Mouse (Mus musculus) stomach, postnatal 0 days (tissue): ENCODE results near the gene Pakap. TPM values are rescaled to one million over a fixed set of nuclear protein-coding genes. Genes with fewer than 3 reads are reported as not detected.
A peak's percentile ranks its signal among the peaks of the same experiment; 100 is the strongest.

Experiments used
- ATAC-seq: fragments of 200-750 bp; cut with Nextera tagmentation; 2 replicates; pipeline ENCODE4 v1.8.0; 2017; ENCODE audit not compliant: low FRiP score, low TSS enrichment
- DNase-seq: peaks from one replicate; pipeline ENCODE4 v3.0.0-alpha.2; 2016; ENCODE audit warnings: low spot score
- H3K27ac ChIP-seq: fragments of 300-500 bp; sonication (generic); replicated peaks from 2 replicates; pipeline ENCODE4 v1.5.1; 2014; ENCODE audit warnings: mild to moderate bottlenecking, control low read depth
- H3K27me3 ChIP-seq: fragments of 300-500 bp; sonication (generic); 2 replicates; pipeline ENCODE4 v1.6.1; 2014; ENCODE audit warnings: low read length; ENCODE audit not compliant: control insufficient read depth, insufficient read depth
- H3K36me3 ChIP-seq: fragments of 300-500 bp; sonication (generic); 2 replicates; pipeline ENCODE4 v1.6.1; 2014; ENCODE audit warnings: low read length, mixed read lengths; ENCODE audit not compliant: control insufficient read depth, insufficient read depth
- H3K4me1 ChIP-seq: fragments of 300-500 bp; sonication (generic); replicated peaks from 2 replicates; pipeline ENCODE4 v1.6.1; 2014; ENCODE audit warnings: antibody characterized with exemption; ENCODE audit not compliant: control insufficient read depth, insufficient read depth
- H3K4me2 ChIP-seq: fragments of 300-500 bp; sonication (generic); replicated peaks from 2 replicates; pipeline ENCODE4 v1.6.1; 2014; ENCODE audit warnings: low read depth, mild to moderate bottlenecking, control low read depth, moderate library complexity
- H3K4me3 ChIP-seq: fragments of 300-500 bp; sonication (generic); 2 replicates; pipeline ENCODE4 v1.5.1; 2014; ENCODE audit warnings: low read depth, low read length, control low read depth
- H3K9ac ChIP-seq: fragments of 300-500 bp; sonication (generic); 2 replicates; pipeline ENCODE4 v1.6.1; 2014; ENCODE audit warnings: mild to moderate bottlenecking, low read length, control low read depth, mixed read lengths
- H3K9me3 ChIP-seq: fragments of 300-500 bp; sonication (generic); 2 replicates; pipeline ENCODE4 v1.6.1; 2016; ENCODE audit warnings: low read length; ENCODE audit not compliant: control insufficient read depth
- CTCF ChIP-seq: IDR thresholded peaks from 2 replicates; pipeline ENCODE4 v1.5.1; 2016; ENCODE audit warnings: antibody characterized with exemption, low read depth, mild to moderate bottlenecking, moderate library complexity
- EP300 ChIP-seq: optimal IDR thresholded peaks from 2 replicates; pipeline ENCODE3; 2016; ENCODE audit warnings: antibody characterized with exemption
- WGBS: fragments of 180-500 bp; shearing (Covaris S2); extraction: QIAGEN DNeasy Blood & Tissue Kit; methylation state at CpG from one replicate; pipeline ENCODE4 v1.1.7; 2014; 5-methylcytosine and 5-hydroxymethylcytosine counted together
- polyA plus RNA-seq: library from polyadenylated mRNA; unstranded; fragments of >200 nt; fragmentation: Nextera tagmentation; extraction: Ambion mirVana; gene quantifications from 2 replicates; pipeline ENCODE4 v1.2.1, GENCODE M21; 2015

Gene Pakap
- polyA plus RNA-seq, 1 experiment from 2014 or later: 12.2 TPM

DNA sequence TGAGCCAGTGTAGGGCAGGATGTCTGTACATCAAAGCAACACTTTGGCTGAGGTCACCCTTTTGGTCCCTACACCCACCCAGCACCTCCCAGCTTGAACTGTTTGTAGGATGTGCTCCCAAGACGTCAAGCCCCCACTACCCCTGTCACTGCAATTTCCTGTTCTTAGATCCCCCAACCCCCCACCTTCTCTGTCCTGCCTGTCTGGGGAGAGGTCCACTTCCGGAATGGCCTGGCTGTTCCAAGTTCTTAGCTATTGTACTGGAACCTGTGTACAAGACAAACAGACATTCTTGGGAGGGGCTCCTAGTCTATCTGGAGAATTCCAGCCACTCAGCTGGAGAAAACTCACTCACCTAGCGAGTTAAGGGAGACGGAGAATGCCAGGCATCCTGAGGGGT is 266.2 kb downstream of the Pakap start:
- Histone ChIP-seq H3K4me1 (no peaks in the 10 kb centered on the region; the same call in 1 of the 2 replicates), H3K27me3 (no peaks in the 10 kb centered on the region), H3K4me2 (no peak overlapping the region), H3K36me3 (no peaks in the 10 kb centered on the region), H3K4me3 (no peak overlapping the region), H3K9me3 (no peaks in the 10 kb centered on the region), H3K27ac (0 out of 2 replicates have a peak overlapping the region, but pooled peaks have one; percentile 18), H3K9ac (no peak overlapping the region)
- DNase-seq (no peak), ATAC-seq (0 out of 2 replicates have a peak, but pooled peaks have one; percentile 26)
- WGBS: 47% methylated on average over 4 of the region's 4 CpGs
- TF ChIP-seq CTCF: no peak
- no peak for TF ChIP-seq EP300

GRCm38 (mm10) chr4:57837089-57837488 is 269.1 kb downstream of the Pakap start:
- Histone ChIP-seq H3K4me3 (no peak overlapping the region), H3K27ac (peak overlapping the region; percentile 35; the same call in 1 of the 2 replicates), H3K36me3 (no peaks in the 10 kb centered on the region), H3K4me1 (no peaks in the 10 kb centered on the region; the same call in none of the 2 replicates), H3K9me3 (no peaks in the 10 kb centered on the region), H3K9ac (no peak overlapping the region), H3K27me3 (no peaks in the 10 kb centered on the region), H3K4me2 (no peak overlapping the region)
- ATAC-seq (no peak), DNase-seq (no peak)
- WGBS: 70% methylated on average over 9 of the region's 9 CpGs
- TF ChIP-seq CTCF: no peak
- TF ChIP-seq EP300: no peak

DNA sequence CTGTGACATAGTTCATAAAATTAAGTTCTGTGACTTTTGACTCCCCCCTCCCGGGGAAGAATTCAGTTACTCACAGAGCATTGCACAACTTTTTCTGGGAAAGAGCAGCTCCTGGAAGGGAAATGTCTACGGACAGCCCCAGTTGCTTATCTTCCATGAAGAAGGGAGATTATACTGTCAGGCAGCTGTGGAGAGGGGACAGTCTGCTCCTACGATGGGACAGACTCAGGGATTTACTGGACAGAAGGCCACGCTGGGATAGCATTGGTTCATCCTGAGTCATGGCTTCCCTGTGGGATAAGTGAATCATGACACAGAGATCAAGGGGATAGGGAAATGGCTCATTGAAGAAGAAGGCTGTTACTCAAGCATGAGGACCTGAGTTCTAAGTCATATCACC is 271.4 kb downstream of the Pakap start:
- TF ChIP-seq EP300 (peak; percentile 26), CTCF (no peak)
- WGBS: 42% methylated on average over 4 of the region's 4 CpGs
- Histone ChIP-seq H3K27ac (peak overlapping the region; percentile 35; the same call in 1 of the 2 replicates), H3K36me3 (no peaks in the 10 kb centered on the region), H3K9me3 (no peaks in the 10 kb centered on the region), H3K27me3 (no peaks in the 10 kb centered on the region), H3K4me2 (no peak overlapping the region), H3K9ac (no peak overlapping the region), H3K4me3 (no peak overlapping the region), H3K4me1 (no peaks in the 10 kb centered on the region; the same call in 1 of the 2 replicates)
- ATAC-seq: peak; percentile 79; the same call in 1 of the 2 replicates
- no peak for DNase-seq

DNA sequence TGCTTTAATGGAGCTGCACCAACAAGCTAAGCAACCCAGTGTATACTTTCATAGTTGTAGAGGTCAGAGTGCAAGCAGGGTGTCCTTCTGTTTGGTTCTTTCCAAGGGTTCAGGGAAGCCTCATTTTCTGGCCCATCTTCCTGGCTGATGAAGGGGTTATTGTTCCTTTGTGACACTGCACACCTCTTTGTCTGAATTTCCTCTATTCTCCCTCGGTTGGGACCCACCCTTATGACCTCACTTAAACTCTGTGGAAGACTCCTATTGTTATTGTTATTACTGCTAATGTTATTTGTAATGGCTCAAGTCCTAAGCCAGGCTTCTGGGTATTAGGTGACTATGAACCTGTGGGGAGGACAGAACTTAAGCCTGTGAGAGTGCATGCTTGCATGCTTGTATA is 273.9 kb downstream of the Pakap start:
- H3K36me3 ChIP-seq: no peaks in the 10 kb centered on the region
- no peak overlapping the region for H3K4me2 ChIP-seq
- no peaks in the 10 kb centered on the region for H3K9me3 ChIP-seq
- no peaks in the 10 kb centered on the region; the same call in 1 of the 2 replicates for H3K4me1 ChIP-seq
- no peak for DNase-seq
- no peak for TF ChIP-seq EP300
- TF ChIP-seq CTCF: no peak
- no peak overlapping the region for H3K4me3 ChIP-seq
- H3K27me3 ChIP-seq: no peaks in the 10 kb centered on the region
- H3K9ac ChIP-seq: no peak overlapping the region
- H3K27ac ChIP-seq: no peak overlapping the region
- 37% methylated on average over 1 of the region's 1 CpGs for WGBS
- ATAC-seq: no peak

DNA sequence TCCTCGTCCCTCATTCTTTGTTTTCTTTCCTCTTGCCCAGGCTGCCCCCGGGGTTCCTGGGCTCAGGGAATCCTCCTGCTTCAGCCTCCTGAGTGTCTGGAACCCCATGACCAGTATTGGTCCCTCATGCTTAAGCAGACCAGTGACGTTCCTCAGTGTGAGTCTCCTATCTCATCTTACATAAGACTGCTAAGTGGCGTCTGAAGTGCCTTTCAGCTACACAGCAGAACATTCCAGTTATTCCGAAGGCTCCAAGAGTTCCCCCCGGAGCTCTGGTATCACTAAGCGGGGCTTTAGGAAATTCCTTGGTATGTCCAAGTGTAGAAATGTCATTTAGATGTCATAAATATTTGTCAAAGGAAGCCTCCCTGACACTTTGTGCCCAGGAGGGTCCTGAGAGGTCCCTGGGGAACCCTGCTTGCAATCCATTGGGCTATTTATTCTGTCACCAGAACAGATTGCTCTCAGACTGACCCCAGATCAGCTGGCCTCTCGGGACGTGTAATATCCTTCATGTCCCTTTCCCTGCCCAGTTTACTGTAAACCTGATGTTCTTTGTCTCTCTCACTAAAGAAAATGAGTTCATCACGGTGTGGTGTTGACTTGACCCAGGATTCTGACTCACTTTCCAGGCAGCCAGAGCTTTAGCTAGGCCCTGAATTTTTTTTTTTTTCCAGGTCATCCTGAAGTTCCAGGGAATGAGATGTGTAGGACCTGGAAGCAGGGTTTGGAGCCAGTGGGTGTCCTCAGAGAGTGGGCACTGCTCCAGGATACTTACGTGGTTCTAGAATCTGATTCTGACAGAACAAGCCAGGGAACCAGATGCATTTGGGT is 274.7 kb downstream of the Pakap start:
- no peak overlapping the region for H3K27ac ChIP-seq
- no peak overlapping the region for H3K4me2 ChIP-seq
- peaks cover 6% of the 10 kb centered on the region for H3K4me1 ChIP-seq
- no peak for ATAC-seq
- H3K27me3 ChIP-seq: no peaks in the 10 kb centered on the region
- TF ChIP-seq EP300: no peak
- no peak for TF ChIP-seq CTCF
- H3K36me3 ChIP-seq: no peaks in the 10 kb centered on the region
- no peak overlapping the region for H3K9ac ChIP-seq
- no peak for DNase-seq
- no peak overlapping the region for H3K4me3 ChIP-seq
- 67% methylated on average over 11 of the region's 11 CpGs for WGBS
- H3K9me3 ChIP-seq: no peaks in the 10 kb centered on the region

DNA sequence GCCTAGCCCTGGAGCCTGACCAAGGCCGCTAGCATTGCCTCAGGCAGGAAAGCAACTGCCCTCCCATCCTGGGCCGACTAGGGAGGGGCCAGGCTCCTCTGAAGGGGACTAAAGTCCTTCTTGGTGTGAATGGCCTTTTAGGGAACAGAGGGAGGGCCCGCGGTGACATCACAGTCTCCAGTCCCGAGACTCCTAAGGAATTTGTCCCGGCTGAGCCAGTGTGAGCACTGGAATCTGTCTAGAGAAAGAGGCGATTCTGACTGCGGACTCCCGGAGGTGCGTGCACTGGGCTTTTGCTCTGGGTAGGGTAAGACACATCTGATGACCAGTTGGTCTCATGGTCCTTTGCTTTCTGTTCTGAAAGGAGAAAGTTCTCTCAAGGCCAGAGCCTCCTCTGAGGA is 277.1 kb downstream of the Pakap start:
- DNase-seq (peak; percentile 86), ATAC-seq (peak; percentile 90)
- H3K4me3 ChIP-seq: peak overlapping the region; percentile 45
- peak overlapping the region; percentile 65 for H3K9ac ChIP-seq
- 4% methylated on average over 10 of the region's 10 CpGs for WGBS
- no peak for TF ChIP-seq EP300
- H3K9me3 ChIP-seq: no peaks in the 10 kb centered on the region
- H3K27me3 ChIP-seq: no peaks in the 10 kb centered on the region
- no peaks in the 10 kb centered on the region for H3K36me3 ChIP-seq
- H3K4me2 ChIP-seq: peak overlapping the region; percentile 57
- H3K4me1 ChIP-seq: peaks cover 6% of the 10 kb centered on the region
- H3K27ac ChIP-seq: peak overlapping the region; percentile 91
